Mouse (Mus musculus) urinary bladder, postnatal 25 days (tissue): ENCODE measurements around the gene Sgcb.
A peak's percentile ranks its signal among the peaks of the same experiment; 100 is the strongest.
"Not testable (repeated sequence)": the region's sequence is repeated elsewhere in the genome, so short reads cannot be mapped to it uniquely, and the experiment has no call there.

Source experiments
- DNase-seq: peaks from one replicate; pipeline ENCODE4 v3.0.0; 2022; ENCODE audit warnings: low spot score

The Sgcb gene

GRCm38 (mm10) chr5:73633141-73633540 is 14.4 kb downstream of the Sgcb start:
- DNase-seq = peak; percentile 63

DNA sequence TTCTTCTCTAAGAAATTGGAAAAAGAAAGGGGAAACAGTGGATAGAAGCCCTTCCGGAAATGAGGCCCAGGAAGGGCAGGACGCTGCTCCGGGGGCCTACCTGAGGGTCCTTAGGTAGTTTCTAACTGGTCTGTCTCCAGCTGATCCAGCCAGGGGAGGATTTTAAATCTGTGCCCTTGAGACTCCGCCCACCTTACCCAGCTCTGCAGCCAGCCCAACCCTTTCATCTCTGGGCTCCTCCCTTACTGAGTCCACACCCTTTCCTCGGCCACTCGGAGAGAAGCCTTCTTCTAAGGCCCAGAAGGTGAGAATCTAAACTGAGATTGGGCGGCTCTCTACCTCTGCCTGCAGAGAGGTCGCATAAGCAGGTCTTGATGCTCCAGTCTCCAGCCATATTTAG is 15.3 kb downstream of the Sgcb start, which contains the start of gene Lrrc66:
Lrrc66 (minus strand) TSS at position 236 of the 400 bp plus-strand sequence.
- DNase-seq = no peak

DNA sequence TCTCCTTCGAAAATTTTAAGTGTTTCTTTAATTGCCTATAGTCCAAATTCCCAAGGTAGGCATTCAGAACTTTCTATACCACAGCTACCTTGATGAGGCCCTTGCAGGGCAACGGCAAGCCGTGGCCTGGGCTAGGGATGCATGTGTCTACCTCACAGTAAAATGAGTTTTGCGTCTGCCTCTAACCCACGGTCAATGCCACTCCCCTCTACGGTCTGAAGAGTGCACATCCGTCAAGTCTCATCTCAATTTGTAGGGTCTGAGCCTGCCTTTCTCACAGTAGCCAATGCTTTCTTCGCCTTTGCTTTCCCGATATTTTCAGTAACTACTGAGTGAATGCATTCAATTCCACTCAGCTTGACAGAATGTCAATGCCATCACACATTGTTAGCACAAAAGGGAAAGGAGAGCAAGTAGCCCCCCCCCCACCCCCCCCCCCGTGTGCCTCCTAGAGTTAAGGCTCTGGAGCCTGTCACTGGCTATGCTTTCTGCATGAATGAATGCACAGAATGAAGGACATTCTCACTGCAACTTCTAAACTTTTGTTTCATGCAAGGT is 16.5 kb downstream of the Sgcb start:
- no peak for DNase-seq

GRCm38 (mm10) chr5:73630141-73630540 is 17.4 kb downstream of the Sgcb start:
- DNase-seq = no peak

DNA sequence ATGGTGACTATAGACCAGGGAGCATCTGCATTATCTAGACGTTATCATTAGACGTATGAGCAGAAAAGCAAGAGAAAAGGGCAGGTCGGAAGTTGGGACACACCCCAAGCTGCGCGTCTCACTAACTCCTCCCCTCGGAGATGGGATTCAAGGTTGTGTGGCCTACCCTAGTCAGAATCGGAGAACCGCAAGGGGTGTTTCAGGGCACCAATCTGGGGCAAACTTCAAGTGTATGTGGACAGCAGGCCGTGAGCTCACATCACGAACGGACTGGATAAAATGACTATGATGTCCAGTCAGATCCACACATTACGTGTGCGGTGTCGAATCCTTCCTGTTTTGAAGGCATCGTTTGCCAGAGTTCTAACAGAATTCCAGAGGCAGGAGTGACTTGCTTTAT is 19.6 kb downstream of the Sgcb start:
- DNase-seq = no peak

DNA sequence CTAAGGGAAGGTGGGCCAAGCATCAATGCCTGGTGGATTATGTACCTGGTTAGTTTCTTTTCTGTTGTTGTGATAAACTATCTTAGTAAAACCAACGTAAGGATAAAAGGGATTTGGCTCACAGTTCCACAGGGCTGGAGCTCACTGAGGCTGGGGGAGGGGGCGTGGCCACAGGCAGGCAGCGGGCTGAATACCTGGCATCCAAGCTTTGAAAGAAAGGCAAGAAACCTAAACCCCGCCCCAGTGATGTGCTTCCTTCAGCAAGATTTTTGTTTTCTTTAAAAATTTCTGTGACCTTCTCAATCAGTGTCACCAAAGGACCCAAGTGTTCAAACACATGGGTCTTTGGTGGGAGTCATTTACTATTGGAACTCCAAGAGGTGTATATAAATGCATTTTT is 20.0 kb downstream of the Sgcb start:
- DNase-seq = no peak

DNA sequence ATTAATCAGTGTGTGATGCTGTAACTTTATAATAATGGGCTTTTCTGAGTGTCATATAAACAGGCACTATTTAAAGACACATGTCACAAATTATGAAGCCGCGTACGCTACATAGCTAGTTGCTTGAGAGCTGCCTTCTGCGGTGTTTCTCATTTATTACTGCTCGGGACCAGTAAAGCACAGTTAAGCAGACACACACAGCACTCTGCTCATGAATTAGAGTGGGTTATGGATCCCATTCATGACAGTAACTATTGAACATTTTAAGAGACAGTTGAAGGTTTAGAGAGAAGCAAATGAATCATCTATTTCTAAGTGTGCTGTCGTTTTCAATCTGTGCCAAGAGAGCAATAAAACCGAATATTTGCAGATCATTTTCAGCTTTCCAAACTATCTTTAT is 20.7 kb downstream of the Sgcb start:
- no peak for DNase-seq

- DNase-seq = no peak
These were observed 22.1 kb downstream of the Sgcb start for GRCm38 (mm10) chr5:73625505-73625904.

- no peak for DNase-seq
These were observed 28.6 kb downstream of the Sgcb start for GRCm38 (mm10) chr5:73618969-73619368.

- DNase-seq = no peak
These were observed 32.4 kb downstream of the Sgcb start for GRCm38 (mm10) chr5:73615211-73615610.

DNA sequence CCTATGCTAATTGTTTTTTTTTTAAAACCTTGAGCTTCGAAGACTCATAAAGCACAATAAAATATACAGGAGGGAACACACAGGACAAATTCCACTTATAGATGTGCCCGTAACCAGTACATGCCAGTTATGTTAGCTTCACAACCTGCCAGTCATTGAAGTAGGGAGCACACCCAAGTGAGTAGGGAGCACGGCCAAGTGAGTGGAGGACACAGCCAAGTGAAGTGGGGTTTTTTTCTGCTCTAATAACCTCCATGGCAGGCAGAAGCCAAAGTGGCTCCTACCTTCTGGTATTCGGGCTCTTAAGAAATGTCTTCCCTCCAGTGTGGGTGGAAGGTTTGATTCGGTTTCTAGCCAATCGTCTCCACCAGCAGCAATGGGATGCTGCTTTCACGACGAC is 34.3 kb downstream of the Sgcb start:
- DNase-seq = no peak

DNA sequence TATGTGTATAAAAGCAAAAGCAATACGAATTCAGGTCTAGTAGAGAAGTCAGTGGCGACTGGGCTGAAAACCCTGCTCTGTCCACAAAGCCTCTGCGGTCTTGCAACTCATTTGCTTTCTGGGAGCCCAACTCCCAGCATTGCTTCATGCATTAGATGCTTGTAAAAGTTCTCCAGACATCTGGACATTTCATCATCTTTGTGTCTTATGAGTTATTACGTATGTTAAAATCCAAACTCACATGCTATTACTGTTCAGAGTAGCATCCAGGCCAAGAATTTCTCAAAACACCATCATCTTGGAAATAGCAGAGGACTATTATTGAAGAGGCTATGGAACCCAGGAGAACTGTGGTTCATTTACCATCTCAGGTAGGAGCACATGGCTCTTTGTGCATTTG is 36.5 kb downstream of the Sgcb start:
- no peak for DNase-seq

GRCm38 (mm10) chr5:73604964-73605363 is 42.6 kb downstream of the Sgcb start:
- DNase-seq = no peak

- DNase-seq = no peak
These were observed 43.0 kb downstream of the Sgcb start for GRCm38 (mm10) chr5:73604542-73604941.

GRCm38 (mm10) chr5:73602865-73603264 is 44.7 kb downstream of the Sgcb start:
- no peak for DNase-seq

- no peak for DNase-seq
These were observed 46.2 kb downstream of the Sgcb start for GRCm38 (mm10) chr5:73601361-73601763.

DNA sequence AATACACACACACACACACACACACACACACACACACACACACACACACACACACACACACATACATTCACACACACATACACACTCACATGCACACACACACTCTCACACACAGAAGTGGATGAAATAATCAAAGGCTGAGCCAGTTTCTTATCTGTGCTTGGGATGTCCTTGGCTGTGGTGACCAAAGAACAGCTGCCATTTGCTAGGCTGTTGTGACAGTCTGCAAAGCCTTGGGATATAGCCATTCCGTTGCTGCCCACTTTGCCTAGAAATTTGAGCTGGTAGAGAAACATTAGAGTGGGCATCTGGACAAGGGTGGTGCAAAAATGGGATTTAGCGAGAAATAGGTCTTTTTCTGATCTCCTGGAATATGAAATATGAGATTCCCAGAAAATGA is 47.6 kb downstream of the Sgcb start:
- DNase-seq = no peak

GRCm38 (mm10) chr5:73598943-73599695 is 48.5 kb downstream of the Sgcb start:
- DNase-seq = no peak

DNA sequence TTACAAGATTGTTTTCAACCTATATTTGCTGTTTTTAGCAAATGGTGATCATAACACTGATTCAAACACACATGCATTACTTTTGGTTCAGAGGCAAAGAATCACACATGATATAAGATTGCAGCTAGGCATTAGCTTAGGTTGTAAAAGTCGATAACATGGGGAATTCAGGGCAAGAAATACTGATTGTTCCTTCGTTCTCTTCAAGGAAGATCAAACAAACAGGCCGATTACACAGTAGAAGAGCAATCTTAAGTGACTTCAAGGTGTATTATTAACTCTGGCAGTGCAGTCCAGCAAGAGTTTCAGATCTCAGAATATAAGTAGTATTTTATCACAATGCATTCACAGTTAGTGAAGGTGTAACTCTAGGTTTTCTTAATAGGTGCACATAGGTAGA is 60.5 kb downstream of the Sgcb start:
- no peak for DNase-seq

DNA sequence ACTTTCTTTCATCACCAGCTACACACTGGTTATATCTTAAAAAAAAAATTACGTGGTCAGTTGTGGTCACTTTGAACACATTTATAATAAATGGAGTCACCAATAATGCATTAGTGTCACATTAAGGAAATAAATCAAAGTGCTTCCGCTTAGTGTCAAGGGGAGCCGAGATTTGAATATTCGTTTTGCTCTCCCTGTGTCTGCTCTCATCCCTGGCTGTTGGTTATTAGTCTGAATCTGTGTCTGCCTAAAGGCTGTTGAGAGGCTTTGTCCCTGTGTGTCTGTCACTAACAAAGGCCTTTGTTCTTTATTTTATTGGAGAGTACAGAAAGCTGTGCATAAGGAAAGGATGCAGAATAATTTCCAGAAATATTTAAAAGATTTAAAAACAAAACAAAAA is 61.0 kb downstream of the Sgcb start:
- DNase-seq = no peak

DNA sequence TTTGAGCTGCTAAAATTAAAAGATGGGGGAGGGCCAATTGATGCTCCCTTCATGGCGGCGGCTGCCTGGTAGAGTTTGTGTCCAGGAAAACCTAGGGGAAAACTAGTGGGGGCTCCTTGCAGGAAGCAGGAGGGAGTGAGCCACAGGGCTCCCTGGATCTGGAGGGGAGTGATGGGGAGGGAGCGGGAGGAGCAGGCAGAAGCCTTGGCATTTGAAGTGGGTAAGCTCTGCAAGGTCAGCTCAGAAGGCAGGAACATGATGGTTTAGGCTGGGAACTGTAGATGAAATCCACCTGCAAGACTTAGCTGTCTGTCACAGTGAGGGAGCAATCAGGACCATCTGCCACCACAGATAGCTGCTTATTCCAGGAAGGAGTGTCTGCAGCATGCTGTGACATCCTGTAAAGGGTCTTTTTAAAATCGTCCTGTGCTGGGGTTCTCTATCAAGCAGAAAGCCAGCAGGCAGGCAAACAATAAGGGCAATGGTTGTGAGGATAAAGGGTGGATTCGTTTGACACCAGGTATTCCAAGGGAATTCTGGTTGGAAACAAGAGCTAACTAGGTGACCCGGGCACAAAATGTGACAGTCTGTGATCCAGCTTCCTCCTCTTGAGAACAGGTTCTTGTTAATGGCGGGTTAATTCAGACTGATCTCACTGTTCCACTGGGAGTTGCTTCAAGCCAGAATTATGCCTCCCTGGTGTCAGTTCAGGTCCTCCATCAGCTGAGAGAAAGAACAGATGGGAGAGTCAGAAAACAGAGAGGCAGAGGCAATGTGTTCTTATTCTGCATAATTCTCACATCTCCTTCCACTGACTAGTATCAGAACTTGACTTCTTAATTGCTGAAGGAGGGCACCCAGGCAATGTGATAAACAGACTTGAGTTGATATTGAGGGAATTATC is 62.1 kb downstream of the Sgcb start:
- DNase-seq = no peak

DNA sequence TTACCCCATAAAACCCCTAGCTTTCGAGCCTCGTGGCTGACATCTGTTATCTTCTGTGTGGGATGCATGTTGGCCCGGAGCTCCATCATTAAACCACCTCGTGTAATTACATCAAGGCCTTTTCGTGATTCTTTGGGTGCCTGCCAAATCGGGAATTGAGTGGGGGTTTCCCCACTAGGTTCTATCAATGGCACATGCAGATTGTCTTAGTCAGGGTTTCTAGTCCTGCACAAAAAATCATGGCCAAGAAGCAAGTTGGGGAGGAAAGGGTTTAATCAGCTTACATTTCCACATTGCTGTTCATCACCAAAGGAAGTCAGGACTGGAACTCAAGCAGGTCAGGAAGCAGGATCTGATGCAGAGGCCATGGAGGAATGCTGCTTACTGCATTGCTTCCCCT is 63.6 kb downstream of the Sgcb start:
- DNase-seq = not testable (repeated sequence)
